Mouse (Mus musculus): ENCODE measurements at regions not wholly inside any gene's neighbourhood (a gene's known extent, or its start where the extent isn't known, plus 50 kb on each side); places are given as distances from the start of the nearest gene placed in this dataset.

DNA sequence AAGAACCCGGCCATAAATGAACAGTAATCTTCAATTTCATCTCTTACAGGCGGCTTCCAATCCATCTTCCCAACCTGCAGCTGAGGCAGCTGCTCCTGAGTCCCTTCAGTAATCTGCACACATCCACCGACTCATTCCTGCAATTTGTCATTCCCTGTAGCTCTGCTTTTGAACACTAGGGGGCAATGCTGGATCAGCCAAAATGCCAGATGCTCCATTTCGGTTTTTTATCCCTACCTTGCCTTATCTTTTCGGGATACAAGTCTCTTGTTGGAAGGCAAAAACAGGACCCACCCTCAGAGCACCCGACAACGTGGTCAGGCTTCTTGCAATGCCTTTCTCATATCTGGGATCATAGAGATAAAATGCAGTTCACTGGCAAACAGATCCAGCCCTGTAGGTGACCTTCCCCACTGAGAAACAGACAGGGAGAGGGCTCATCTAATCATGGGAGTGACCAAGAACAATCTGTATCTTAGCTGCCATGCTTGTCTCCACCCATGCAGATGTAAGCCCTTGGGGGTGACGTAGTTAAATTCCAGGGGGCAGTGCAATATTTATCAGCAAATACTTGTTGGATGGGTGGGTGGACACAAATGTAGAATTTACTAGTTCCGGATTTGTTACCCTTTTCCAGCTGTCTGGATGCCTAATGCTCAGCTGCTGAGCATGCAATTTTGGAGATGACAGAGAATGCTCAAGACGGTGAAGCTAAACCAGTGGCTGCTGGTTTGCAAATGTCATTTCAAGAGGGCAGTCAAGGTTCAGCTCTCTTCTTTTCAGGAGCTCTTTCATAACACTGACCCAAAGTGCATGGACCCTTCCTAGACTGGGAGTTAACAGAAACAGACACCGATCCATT is 189.1 kb downstream of the Dad1 start:
- TF ChIP-seq CTCF (conservative IDR thresholded peaks at IDR 0.05; ENCODE audit: insufficient read depth, insufficient read length, low read depth, low read length) (peak; percentile 77), POLR2A (IDR thresholded peaks at IDR 0.05; ENCODE audit: low read depth, low read length) (no peak)

Data from kidney, adult 2 months (tissue).